Mouse (Mus musculus): ENCODE results near the gene Actr2. TPM values are rescaled to one million over a fixed set of nuclear protein-coding genes. Genes with fewer than 3 reads are reported as not detected.
"Not testable (repeated sequence)": the region's sequence is repeated elsewhere in the genome, so short reads cannot be mapped to it uniquely, and the experiment has no call there.

Gene Actr2
- polyA plus RNA-seq (2015; fragmentation: Nextera tagmentation; extraction: Ambion mirVana) = 103 and 111 TPM in 2 replicates

DNA sequence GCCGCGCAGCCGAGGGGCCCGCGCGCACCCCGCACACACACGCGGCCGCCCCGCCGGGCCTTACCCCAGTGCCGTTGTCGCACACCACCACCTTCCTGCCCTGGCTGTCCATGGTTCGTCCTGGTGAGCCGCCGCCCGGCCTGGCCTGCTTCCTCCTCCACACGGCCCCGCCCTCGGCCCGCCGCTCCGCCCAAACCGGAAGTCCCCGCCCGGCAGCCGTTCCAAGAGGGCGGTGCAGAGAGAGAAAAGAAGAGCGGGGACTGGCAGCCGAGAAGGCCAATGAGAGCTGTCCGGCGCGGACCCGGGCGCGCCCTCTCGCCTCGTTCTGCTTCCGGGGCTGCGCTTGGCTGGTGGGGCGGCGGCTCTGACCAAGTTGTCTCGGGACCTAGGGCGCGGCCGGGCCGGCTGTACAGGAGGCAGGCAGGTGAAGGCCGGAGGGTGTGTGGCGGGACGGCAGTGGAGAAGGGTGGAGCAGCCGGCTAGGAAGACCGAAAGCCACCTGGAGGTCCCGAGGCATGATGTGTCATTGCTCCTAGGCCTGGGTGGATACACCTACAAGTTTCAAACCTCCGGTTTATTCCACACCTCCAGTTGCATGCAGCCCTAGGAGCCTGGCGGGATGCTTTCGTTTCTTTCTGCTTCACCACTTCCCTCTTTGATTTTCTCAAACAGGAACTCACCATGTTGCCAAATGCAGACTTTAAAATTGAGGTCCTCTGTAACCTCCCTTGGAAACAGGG is at the start of gene Actr2:
Gene Actr2 (minus strand): TSS at position 173 of the 740 bp plus-strand sequence.
- H3K36me3 ChIP-seq (ENCODE audit: insufficient read depth, low read length) = no peaks in the 10 kb centered on the region
- peak within 1 kb of the TSS; percentile 93 for H3K9ac ChIP-seq (ENCODE audit: low read depth, low read length)
- peak within 1 kb of the TSS; percentile 88 for H3K4me3 ChIP-seq (replicated peaks; ENCODE audit: low read depth, low read length)
- under 1% methylated on average over 37 of the region's 57 CpGs for WGBS
- peaks cover 7% of the 10 kb centered on the region; the same call in 1 of the 2 replicates for H3K4me1 ChIP-seq (replicated peaks; ENCODE audit: insufficient read depth, low read length)
- no peaks in the 10 kb centered on the region for H3K9me3 ChIP-seq (replicated peaks; ENCODE audit: low read length)
- peak; percentile 98 for ATAC-seq (replicated peaks; ENCODE audit: low FRiP score, low read depth)
- peak; percentile 99 for DNase-seq (ENCODE audit: low spot score)
- no peaks in the 10 kb centered on the region for H3K27me3 ChIP-seq (ENCODE audit: insufficient read depth, low read length)
- peak within 1 kb of the TSS; percentile 98 for H3K27ac ChIP-seq
- no peak for TF ChIP-seq CTCF (IDR thresholded peaks at IDR 0.05; ENCODE audit: low read depth)
- H3K4me2 ChIP-seq (ENCODE audit: low read length) = peak within 1 kb of the TSS; percentile 70

DNA sequence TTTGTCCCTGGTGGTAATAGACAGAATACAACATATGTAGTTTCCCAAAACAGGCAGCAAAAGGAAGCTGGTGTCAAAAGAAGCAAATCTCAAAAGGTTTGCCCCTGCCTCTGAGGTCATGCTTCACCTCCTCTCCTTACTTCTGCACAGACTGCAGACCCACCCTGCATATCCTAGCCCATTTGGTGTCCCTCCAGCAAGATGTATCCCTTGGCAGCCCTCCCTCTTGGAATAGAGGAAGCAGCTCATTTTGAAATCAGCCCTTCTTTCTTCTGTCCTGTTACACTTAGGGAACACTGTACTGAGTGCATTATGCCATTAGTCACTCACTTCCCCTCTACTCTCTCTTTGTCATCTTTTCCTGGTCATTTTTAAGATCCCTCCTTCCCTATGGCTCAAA is 46.2 kb upstream of the Actr2 start:
- Histone ChIP-seq H3K4me3 (replicated peaks; ENCODE audit: low read depth, low read length) (no peak overlapping the region), H3K9me3 (replicated peaks; ENCODE audit: low read length) (no peaks in the 10 kb centered on the region), H3K36me3 (ENCODE audit: insufficient read depth, low read length) (no peaks in the 10 kb centered on the region), H3K9ac (ENCODE audit: low read depth, low read length) (no peak overlapping the region), H3K4me1 (replicated peaks; ENCODE audit: insufficient read depth, low read length) (no peaks in the 10 kb centered on the region), H3K4me2 (ENCODE audit: low read length) (no peak overlapping the region), H3K27ac (no peak overlapping the region), H3K27me3 (ENCODE audit: insufficient read depth, low read length) (no peaks in the 10 kb centered on the region)
- DNase-seq (ENCODE audit: low spot score) = no peak
- ATAC-seq (replicated peaks; ENCODE audit: low FRiP score, low read depth) = no peak
- no peak for TF ChIP-seq CTCF (IDR thresholded peaks at IDR 0.05; ENCODE audit: low read depth)

DNA sequence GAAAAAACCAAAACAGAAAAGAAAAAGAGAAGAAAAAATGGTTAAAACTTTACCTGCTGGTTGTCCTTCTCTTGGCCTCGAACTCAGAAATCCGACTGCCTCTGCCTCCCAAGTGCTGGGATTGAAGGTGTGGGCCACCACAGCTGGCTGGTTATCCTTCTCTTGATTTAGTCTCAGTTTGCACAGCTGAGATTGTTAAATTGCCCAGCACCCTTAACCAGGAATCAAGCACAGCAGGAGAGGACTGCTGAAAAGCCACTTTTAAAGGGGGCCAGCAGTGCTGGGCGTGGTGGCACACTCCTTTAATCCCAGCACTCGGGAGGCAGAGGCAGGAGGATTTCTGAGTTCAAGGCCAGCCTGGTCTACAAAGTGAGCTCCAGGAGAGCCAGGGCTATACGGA is 40.8 kb upstream of the Actr2 start:
- H3K27ac ChIP-seq; H3K9ac ChIP-seq (ENCODE audit: low read depth, low read length); ATAC-seq (replicated peaks; ENCODE audit: low FRiP score, low read depth); DNase-seq (ENCODE audit: low spot score); H3K4me3 ChIP-seq (replicated peaks; ENCODE audit: low read depth, low read length); H3K4me2 ChIP-seq (ENCODE audit: low read length); H3K9me3 ChIP-seq (replicated peaks; ENCODE audit: low read length); H3K27me3 ChIP-seq (ENCODE audit: insufficient read depth, low read length); H3K36me3 ChIP-seq (ENCODE audit: insufficient read depth, low read length); H3K4me1 ChIP-seq (replicated peaks; ENCODE audit: insufficient read depth, low read length): not testable (repeated sequence)
- 89% methylated on average over 5 of the region's 5 CpGs for WGBS

DNA sequence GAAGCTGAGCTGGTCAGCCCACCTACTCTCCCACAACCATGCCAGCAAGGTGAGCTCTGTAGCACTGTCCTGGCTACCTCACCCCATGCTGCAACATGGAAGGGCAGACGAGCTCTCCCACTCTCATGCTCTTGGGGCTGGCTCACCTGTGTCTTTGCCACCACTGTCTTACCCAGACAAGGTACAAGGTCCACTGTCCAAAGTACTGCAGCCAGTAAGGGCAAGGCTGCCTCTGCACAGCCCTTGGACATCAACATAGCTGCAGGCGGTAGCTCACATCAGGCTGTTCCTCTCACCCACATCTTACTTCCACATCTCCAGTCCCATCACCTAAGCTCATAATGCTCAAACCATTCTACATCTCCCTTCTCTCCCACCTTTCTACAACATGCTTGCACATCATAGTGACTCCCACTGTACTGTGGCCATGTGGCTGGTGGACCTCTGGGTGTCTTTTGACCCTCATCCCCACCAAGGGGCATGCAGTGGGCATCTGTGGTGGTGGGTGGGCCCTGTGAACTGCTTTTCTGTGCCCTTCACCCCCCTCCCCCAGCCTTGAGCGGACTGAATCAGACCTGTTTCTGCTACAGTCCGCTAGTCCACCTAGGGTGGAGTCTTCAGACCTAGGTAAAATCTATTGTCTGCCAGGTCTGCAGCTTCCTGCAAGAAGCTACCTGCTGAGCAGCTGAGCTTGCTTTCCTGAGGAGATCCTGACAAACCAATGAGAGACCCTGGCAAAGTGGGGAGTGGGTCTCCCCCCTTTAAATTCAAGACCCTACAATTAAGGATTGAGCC is 39.6 kb upstream of the Actr2 start:
- ATAC-seq (replicated peaks; ENCODE audit: low FRiP score, low read depth) (0 out of 2 replicates have a peak, but pooled peaks have one; percentile 40), DNase-seq (ENCODE audit: low spot score) (no peak)
- H3K27ac ChIP-seq = no peak overlapping the region
- H3K4me2 ChIP-seq (ENCODE audit: low read length) = no peak overlapping the region
- TF ChIP-seq CTCF (IDR thresholded peaks at IDR 0.05; ENCODE audit: low read depth) = no peak
- H3K36me3 ChIP-seq (ENCODE audit: insufficient read depth, low read length) = no peaks in the 10 kb centered on the region
- H3K9ac ChIP-seq (ENCODE audit: low read depth, low read length) = no peak overlapping the region
- no peak overlapping the region for H3K4me3 ChIP-seq (replicated peaks; ENCODE audit: low read depth, low read length)
- H3K9me3 ChIP-seq (replicated peaks; ENCODE audit: low read length) = no peaks in the 10 kb centered on the region
- H3K27me3 ChIP-seq (ENCODE audit: insufficient read depth, low read length) = no peaks in the 10 kb centered on the region
- H3K4me1 ChIP-seq (replicated peaks; ENCODE audit: insufficient read depth, low read length) = no peaks in the 10 kb centered on the region
- 82% methylated on average over 4 of the region's 4 CpGs for WGBS

- ATAC-seq (replicated peaks; ENCODE audit: low FRiP score, low read depth) (no peak), DNase-seq (ENCODE audit: low spot score) (no peak)
- Histone ChIP-seq H3K36me3 (ENCODE audit: insufficient read depth, low read length) (no peaks in the 10 kb centered on the region), H3K4me1 (replicated peaks; ENCODE audit: insufficient read depth, low read length) (no peaks in the 10 kb centered on the region), H3K9ac (ENCODE audit: low read depth, low read length) (no peak overlapping the region), H3K4me3 (replicated peaks; ENCODE audit: low read depth, low read length) (no peak overlapping the region), H3K27me3 (ENCODE audit: insufficient read depth, low read length) (no peaks in the 10 kb centered on the region), H3K9me3 (replicated peaks; ENCODE audit: low read length) (no peaks in the 10 kb centered on the region), H3K27ac (no peak overlapping the region), H3K4me2 (ENCODE audit: low read length) (no peak overlapping the region)
- 83% methylated on average over 5 of the region's 5 CpGs for WGBS
- TF ChIP-seq CTCF (IDR thresholded peaks at IDR 0.05; ENCODE audit: low read depth) = no peak
Observed at GRCm38 (mm10) chr11:20151290-20151689, 38.6 kb upstream of the Actr2 start.

GRCm38 (mm10) chr11:20149936-20150335 is 37.2 kb upstream of the Actr2 start:
- DNase-seq (ENCODE audit: low spot score) = no peak
- no peaks in the 10 kb centered on the region for H3K27me3 ChIP-seq (ENCODE audit: insufficient read depth, low read length)
- ATAC-seq (replicated peaks; ENCODE audit: low FRiP score, low read depth) = no peak

More at GRCm38 (mm10) chr11:20149936-20150335, 37.2 kb upstream of the Actr2 start:
- no peaks in the 10 kb centered on the region for H3K9me3 ChIP-seq (replicated peaks; ENCODE audit: low read length)
- H3K4me2 ChIP-seq (ENCODE audit: low read length) = no peak overlapping the region
- 96% methylated on average over 3 of the region's 3 CpGs for WGBS
- no peak overlapping the region for H3K27ac ChIP-seq
- H3K9ac ChIP-seq (ENCODE audit: low read depth, low read length) = no peak overlapping the region
- H3K4me1 ChIP-seq (replicated peaks; ENCODE audit: insufficient read depth, low read length) = no peaks in the 10 kb centered on the region
- H3K36me3 ChIP-seq (ENCODE audit: insufficient read depth, low read length) = no peaks in the 10 kb centered on the region
- TF ChIP-seq CTCF (IDR thresholded peaks at IDR 0.05; ENCODE audit: low read depth) = no peak
- H3K4me3 ChIP-seq (replicated peaks; ENCODE audit: low read depth, low read length) = no peak overlapping the region

All from kidney, postnatal 0 days (tissue).